Mouse (Mus musculus) kidney, postnatal 0 days (tissue): Measurements from ENCODE around the gene Hsd17b1. TPM values are rescaled to one million over a fixed set of nuclear protein-coding genes. Genes with fewer than 3 reads are reported as not detected.

Source experiments
- ATAC-seq: fragments of 200-750 bp; cut with Nextera tagmentation; replicated peaks from 2 replicates; pipeline ENCODE4 v1.8.0; 2017; ENCODE audit warnings: low read depth, moderate number of reproducible peaks, moderate TSS enrichment, moderate library complexity; ENCODE audit not compliant: low FRiP score
- DNase-seq: peaks from one replicate; pipeline ENCODE4 v3.0.0-alpha.2; 2016; ENCODE audit warnings: low spot score
- H3K27ac ChIP-seq: fragments of 300-500 bp; sonication (generic); 2 replicates; pipeline ENCODE4 v1.5.1; 2014; ENCODE audit warnings: mild to moderate bottlenecking
- H3K27me3 ChIP-seq: fragments of 300-500 bp; sonication (generic); 2 replicates; pipeline ENCODE4 v1.6.1; 2014; ENCODE audit warnings: low read length, mixed read lengths; ENCODE audit not compliant: insufficient read depth
- H3K36me3 ChIP-seq: fragments of 300-500 bp; sonication (generic); 2 replicates; pipeline ENCODE4 v1.6.1; 2014; ENCODE audit warnings: low read length, mixed read lengths; ENCODE audit not compliant: insufficient read depth
- H3K4me1 ChIP-seq: fragments of 300-500 bp; sonication (generic); replicated peaks from 2 replicates; pipeline ENCODE4 v1.6.1; 2014; ENCODE audit warnings: antibody characterized with exemption, low read length, mixed read lengths; ENCODE audit not compliant: insufficient read depth
- H3K4me2 ChIP-seq: fragments of 300-500 bp; sonication (generic); 2 replicates; pipeline ENCODE4 v1.6.1; 2014; ENCODE audit warnings: mild to moderate bottlenecking, low read length, moderate library complexity, mixed read lengths
- H3K4me3 ChIP-seq: fragments of 300-500 bp; sonication (generic); replicated peaks from 2 replicates; pipeline ENCODE4 v1.5.1; 2014; ENCODE audit warnings: low read depth, low read length
- H3K9ac ChIP-seq: fragments of 300-500 bp; sonication (generic); 2 replicates; pipeline ENCODE4 v1.6.1; 2014; ENCODE audit warnings: low read depth, low read length
- H3K9me3 ChIP-seq: fragments of 300-500 bp; sonication (generic); replicated peaks from 2 replicates; pipeline ENCODE4 v1.6.1; 2016; ENCODE audit warnings: low read length, inconsistent platforms, mixed read lengths
- CTCF ChIP-seq: IDR thresholded peaks from 2 replicates; pipeline ENCODE4 v1.5.1; 2016; ENCODE audit warnings: antibody characterized with exemption, low read depth, mild to moderate bottlenecking, moderate library complexity
- WGBS: fragments of 180-500 bp; shearing (Covaris S2); extraction: QIAGEN DNeasy Blood & Tissue Kit; methylation state at CpG from one replicate; pipeline ENCODE4 v1.1.7; 2014; 5-methylcytosine and 5-hydroxymethylcytosine counted together
- polyA plus RNA-seq: library from polyadenylated mRNA; unstranded; fragments of >200 nt; fragmentation: Nextera tagmentation; extraction: Ambion mirVana; gene quantifications from 2 replicates; pipeline ENCODE4 v1.2.1, GENCODE M21; 2015

Hsd17b1 gene
- polyA plus RNA-seq, 1 experiment from 2014 or later, result 0.42 TPM

GRCm38 (mm10) chr11:101056885-101057284 is 21.3 kb upstream of the Hsd17b1 start:
- H3K4me2 ChIP-seq, result no peak overlapping the region
- no peaks in the 10 kb centered on the region for H3K9me3 ChIP-seq
- ATAC-seq (no peak; the same call in 1 of the 2 replicates), DNase-seq (no peak)
- H3K4me1 ChIP-seq, result peaks cover 7% of the 10 kb centered on the region; the same call in 1 of the 2 replicates
- TF ChIP-seq CTCF, result no peak
- no peaks in the 10 kb centered on the region for H3K27me3 ChIP-seq
- no peak overlapping the region for H3K4me3 ChIP-seq
- peak overlapping the region; percentile 50 for H3K27ac ChIP-seq
- H3K9ac ChIP-seq, result no peak overlapping the region
- H3K36me3 ChIP-seq, result peaks cover 3% of the 10 kb centered on the region; the same call in 1 of the 2 replicates
- 41% methylated on average over 8 of the region's 8 CpGs for WGBS

- Histone ChIP-seq H3K9ac (no peak overlapping the region), H3K36me3 (peaks cover 7% of the 10 kb centered on the region; the same call in 1 of the 2 replicates), H3K4me2 (no peak overlapping the region), H3K4me1 (peaks cover 8% of the 10 kb centered on the region), H3K27ac (no peak overlapping the region), H3K27me3 (no peaks in the 10 kb centered on the region), H3K9me3 (no peaks in the 10 kb centered on the region), H3K4me3 (no peak overlapping the region)
- ATAC-seq, result 0 out of 2 replicates have a peak, but pooled peaks have one; percentile 16
- WGBS, result 34% methylated on average over 5 of the region's 5 CpGs
- DNase-seq, result peak; percentile 86
- peak; percentile 84 for TF ChIP-seq CTCF
Measured at GRCm38 (mm10) chr11:101057860-101058259, 20.4 kb upstream of the Hsd17b1 start.

DNA sequence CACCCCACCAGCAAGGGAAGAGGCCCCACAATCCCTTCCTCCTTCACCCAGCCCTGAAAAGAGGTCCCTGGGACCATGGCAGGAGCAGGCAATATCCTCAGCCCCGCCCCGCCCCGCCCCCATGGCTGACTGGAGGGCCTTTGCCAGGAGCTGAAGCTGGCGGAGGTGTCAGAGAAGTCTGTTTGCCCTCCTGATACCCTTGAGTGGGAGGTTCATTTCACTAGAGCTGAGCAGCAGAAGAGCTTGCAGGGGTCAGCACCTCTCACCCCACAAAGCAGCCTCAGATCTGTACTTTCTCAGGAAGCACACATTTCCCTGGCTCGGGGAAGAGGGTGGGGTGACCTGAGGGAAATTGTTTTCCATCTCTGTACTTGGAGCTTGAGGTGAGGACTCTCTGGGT is 19.5 kb upstream of the Hsd17b1 start:
- Histone ChIP-seq H3K4me1 (peaks cover 17% of the 10 kb centered on the region), H3K4me2 (no peak overlapping the region), H3K36me3 (peaks cover 4% of the 10 kb centered on the region; the same call in 1 of the 2 replicates), H3K27me3 (no peaks in the 10 kb centered on the region), H3K27ac (peak overlapping the region; percentile 81; the same call in 1 of the 2 replicates), H3K4me3 (no peak overlapping the region), H3K9ac (no peak overlapping the region), H3K9me3 (no peaks in the 10 kb centered on the region)
- TF ChIP-seq CTCF, result no peak
- DNase-seq, result peak; percentile 19
- no peak; the same call in 1 of the 2 replicates for ATAC-seq
- 44% methylated on average over 5 of the region's 5 CpGs for WGBS

DNA sequence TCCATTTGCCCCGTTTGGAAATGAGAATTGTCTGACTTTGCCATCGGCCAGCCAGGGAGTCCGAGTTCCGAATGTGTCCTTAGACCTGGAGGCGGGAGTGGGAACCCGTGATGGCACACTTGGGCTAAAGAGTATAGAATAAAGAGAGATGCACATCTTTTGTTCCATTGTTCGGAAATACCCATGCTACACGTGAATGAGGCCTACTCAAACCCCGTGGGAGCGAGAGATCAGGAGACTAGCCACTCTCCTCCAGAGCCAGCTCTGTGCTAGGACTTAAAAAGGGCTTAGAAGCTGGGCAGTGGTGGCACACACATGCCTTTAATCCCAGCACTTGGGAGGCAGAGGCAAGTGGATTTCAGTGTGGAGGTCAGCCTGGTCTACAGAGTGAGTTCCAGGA is 18.7 kb upstream of the Hsd17b1 start:
- Histone ChIP-seq H3K4me1 (peaks cover 23% of the 10 kb centered on the region), H3K36me3 (peaks cover 4% of the 10 kb centered on the region; the same call in 1 of the 2 replicates), H3K9me3 (no peaks in the 10 kb centered on the region), H3K27ac (peak overlapping the region; percentile 81), H3K4me2 (no peak overlapping the region), H3K4me3 (no peak overlapping the region), H3K27me3 (no peaks in the 10 kb centered on the region), H3K9ac (no peak overlapping the region)
- ATAC-seq (no peak), DNase-seq (no peak)
- 72% methylated on average over 10 of the region's 10 CpGs for whole genome bisulfite sequencing
- no peak for TF ChIP-seq CTCF

DNA sequence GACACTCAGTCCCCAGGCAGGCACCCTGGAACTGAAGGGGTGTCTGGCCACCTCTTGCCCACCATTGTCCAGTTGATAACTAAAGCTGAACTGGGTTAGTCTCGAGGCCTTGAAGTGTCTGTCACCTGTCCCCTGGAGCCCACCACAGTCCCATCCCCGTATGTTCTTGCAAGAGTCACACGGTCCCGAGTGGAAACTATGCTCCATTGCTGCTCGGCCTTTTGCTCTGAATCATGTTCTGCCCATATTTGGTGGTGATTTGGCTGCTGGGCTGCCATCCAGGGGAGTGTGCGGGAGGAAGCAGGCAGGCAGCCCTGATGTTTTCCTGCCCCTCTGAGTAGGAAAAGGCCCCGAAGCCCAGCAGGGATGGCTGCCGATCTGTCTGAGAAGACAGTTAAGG is 18.1 kb upstream of the Hsd17b1 start:
- no peak overlapping the region for H3K4me2 ChIP-seq
- DNase-seq (peak; percentile 74), ATAC-seq (no peak)
- no peaks in the 10 kb centered on the region for H3K9me3 ChIP-seq
- H3K9ac ChIP-seq, result no peak overlapping the region
- no peak; the same call in 1 of the 2 replicates for TF ChIP-seq CTCF
- no peaks in the 10 kb centered on the region for H3K27me3 ChIP-seq
- H3K4me3 ChIP-seq, result no peak overlapping the region
- WGBS, result 34% methylated on average over 8 of the region's 8 CpGs
- peaks cover 4% of the 10 kb centered on the region; the same call in 1 of the 2 replicates for H3K36me3 ChIP-seq
- peaks cover 23% of the 10 kb centered on the region for H3K4me1 ChIP-seq
- peak overlapping the region; percentile 81 for H3K27ac ChIP-seq

- no peaks in the 10 kb centered on the region for H3K9me3 ChIP-seq
- no peaks in the 10 kb centered on the region for H3K27me3 ChIP-seq
- H3K4me2 ChIP-seq, result no peak overlapping the region
- no peak overlapping the region for H3K27ac ChIP-seq
- DNase-seq (no peak), ATAC-seq (no peak)
- H3K36me3 ChIP-seq, result peaks cover 4% of the 10 kb centered on the region; the same call in 1 of the 2 replicates
- TF ChIP-seq CTCF, result no peak
- H3K4me3 ChIP-seq, result no peak overlapping the region
- peaks cover 23% of the 10 kb centered on the region for H3K4me1 ChIP-seq
- WGBS, result 87% methylated on average over 5 of the region's 5 CpGs
- no peak overlapping the region for H3K9ac ChIP-seq
Measured at GRCm38 (mm10) chr11:101061049-101061448, 17.2 kb upstream of the Hsd17b1 start.
